Mouse (Mus musculus) common myeloid progenitor, adult 5-6 weeks (primary cell): Measurements from ENCODE around the gene C2cd4d. TPM values are rescaled to one million over a fixed set of nuclear protein-coding genes. Genes with fewer than 3 reads are reported as not detected.

Experiments used
- ATAC-seq: replicated peaks from 2 replicates; pipeline ENCODE4 v1.8.0; 2016; ENCODE audit warnings: low read depth, mild to moderate bottlenecking, moderate TSS enrichment, inconsistent platforms; ENCODE audit not compliant: poor library complexity, severe bottlenecking
- total RNA-seq: library from RNA; stranded (forward); fragments of 200-1000, 187-1606 nt; gene quantifications from 2 replicates; pipeline ENCODE4 v1.2.3, GENCODE M21; 2017

The C2cd4d gene
- total RNA-seq, 1 experiment from 2014 or later: not detected

GRCm38 (mm10) chr3:94404366-94405054 is 42.3 kb downstream of the C2cd4d start:
- no peak for ATAC-seq

GRCm38 (mm10) chr3:94405561-94405960 is 43.3 kb downstream of the C2cd4d start:
- no peak for ATAC-seq

- peak; percentile 37 for ATAC-seq
These were observed 50.3 kb downstream of the C2cd4d start for GRCm38 (mm10) chr3:94412530-94412929.

DNA sequence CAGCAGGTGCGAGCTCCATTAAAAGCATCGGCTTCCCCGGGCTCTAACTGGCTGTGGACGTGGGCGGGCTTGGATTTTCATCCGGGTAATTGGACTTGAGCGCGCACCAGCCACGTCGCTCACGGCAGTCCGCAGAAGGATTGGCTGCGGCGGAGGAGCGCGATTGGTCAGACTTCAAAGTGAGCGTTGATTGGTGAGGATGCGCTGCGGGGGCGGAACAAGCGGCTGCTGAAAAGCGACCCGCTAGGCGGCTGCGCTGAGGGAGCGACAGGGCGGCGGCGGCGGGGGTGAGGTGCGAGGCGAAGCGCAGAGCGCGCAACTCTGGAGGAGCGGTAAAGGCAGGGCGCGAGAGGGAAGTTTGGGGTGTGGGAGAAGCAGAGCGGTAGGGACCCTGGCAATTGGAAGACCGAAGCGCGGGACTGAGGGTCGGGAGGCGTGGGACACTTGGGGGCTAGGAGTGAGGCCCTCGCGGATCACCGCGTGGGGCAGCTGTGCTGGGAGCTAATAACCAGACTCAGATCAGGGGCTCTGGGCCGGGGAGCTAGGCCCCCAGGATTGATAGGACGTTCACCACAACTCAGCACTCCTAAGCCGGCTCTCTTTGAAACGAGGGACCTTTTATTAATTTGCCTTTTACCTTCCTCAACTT is 50.9 kb downstream of the C2cd4d start, which contains the start of gene Tdrkh:
Tdrkh (plus strand) TSS at position 243 of the 649 bp plus-strand sequence.
- ATAC-seq: peak; percentile 98

Other genes with a start within 250 kb of the C2cd4d start
- gene Gm10696, start 184.2 kb upstream of the C2cd4d start, total RNA-seq: not detected in 2 replicates
- gene Gm5286, start 165.7 kb upstream of the C2cd4d start, total RNA-seq: not detected in 2 replicates
- not detected in 2 replicates for gene Gm4778, start 98.4 kb upstream of the C2cd4d start, total RNA-seq
- 4.3 and 4.5 TPM in 2 replicates for gene Them4, start 52.3 kb upstream of the C2cd4d start, total RNA-seq
- not detected in 2 replicates for gene Them5, start 20.3 kb upstream of the C2cd4d start, total RNA-seq
- not detected in 2 replicates for gene Rorc, start 10.4 kb downstream of the C2cd4d start, total RNA-seq
- gene Lingo4, start 36.1 kb downstream of the C2cd4d start, total RNA-seq: not detected in 2 replicates
- gene Tdrkh, start 50.8 kb downstream of the C2cd4d start, total RNA-seq: 10.8 and 14.7 TPM in 2 replicates
- 65.6 and 77.6 TPM in 2 replicates for gene Mrpl9, start 80.9 kb downstream of the C2cd4d start, total RNA-seq
- not detected in 2 replicates for gene Oaz3, start 81.5 kb downstream of the C2cd4d start, total RNA-seq
- gene Celf3, start 115.9 kb downstream of the C2cd4d start, total RNA-seq: not detected in 2 replicates
- not detected in 2 replicates for gene Riiad1, start 117.9 kb downstream of the C2cd4d start, total RNA-seq
- gene Snx27, start 220.3 kb downstream of the C2cd4d start, total RNA-seq: 24.8 and 26.5 TPM in 2 replicates